Mouse (Mus musculus) cerebellum, postnatal 14 days (tissue): ENCODE measurements at regions not wholly inside any gene's neighbourhood (a gene's known extent, or its start where the extent isn't known, plus 50 kb on each side); places are given as distances from the start of the nearest gene placed in this dataset.

ENCODE experiments used
- DNase-seq, 2 experiments: peaks; one replicate each; pipeline ENCODE4 v3.0.0; 2021; ENCODE audit warnings: mixed read lengths in 2 of 2

DNA sequence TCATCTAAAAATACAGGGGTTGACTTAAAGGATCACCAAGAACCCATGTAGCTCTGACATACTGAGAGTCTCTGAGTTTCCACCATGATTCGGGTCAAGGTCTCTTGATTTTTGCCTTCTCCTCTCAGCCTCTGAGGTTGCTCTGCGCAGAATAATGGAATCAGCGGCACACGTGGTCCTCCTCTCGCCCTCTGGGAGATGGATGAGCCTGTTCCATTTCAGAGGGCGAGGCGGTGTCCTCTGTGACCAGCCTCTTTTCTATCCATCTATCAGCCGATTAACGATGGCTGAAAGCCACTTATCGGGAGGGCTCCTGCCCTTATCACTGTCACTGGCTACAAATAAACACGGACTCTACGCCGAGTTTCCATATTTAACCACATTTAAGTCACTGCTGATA, 124.6 kb upstream of the Pax6 start:
- DNase-seq = no peak

- DNase-seq = no peak
Observed at GRCm38 (mm10) chr2:105552092-105552491, 116.6 kb upstream of the Pax6 start.

DNA sequence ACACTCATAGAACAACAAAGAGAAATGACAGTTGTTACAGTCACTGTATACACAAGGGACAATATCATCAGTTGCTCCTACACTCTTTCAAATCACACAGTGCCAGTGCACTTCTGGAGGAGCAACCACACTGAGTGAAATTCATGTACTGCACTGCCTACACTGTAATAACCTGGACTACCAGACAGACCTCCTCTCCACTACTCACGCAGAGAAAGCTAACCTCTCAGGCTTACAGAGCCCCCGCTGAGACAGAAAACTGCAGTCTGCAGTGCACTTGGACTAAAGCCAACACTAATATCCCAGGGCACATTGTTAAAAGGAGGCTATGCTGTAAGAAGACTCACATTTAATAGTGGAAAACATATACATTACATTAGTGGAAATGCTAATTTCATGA, 81.9 kb upstream of the Pax6 start:
- DNase-seq = peak; percentile 16 to 26

- DNase-seq = no peak
Observed at GRCm38 (mm10) chr2:105594131-105594530, 74.6 kb upstream of the Pax6 start.

- peak; percentile 60 to 71 for DNase-seq
Observed at GRCm38 (mm10) chr2:105604553-105605116, 64.1 kb upstream of the Pax6 start.

GRCm38 (mm10) chr2:105607969-105608538, 60.6 kb upstream of the Pax6 start:
- peak; percentile 86 to 89 for DNase-seq

GRCm38 (mm10) chr2:105608756-105609155, 59.9 kb upstream of the Pax6 start:
- peak; percentile 61 for DNase-seq

GRCm38 (mm10) chr2:105611014-105611413, 57.7 kb upstream of the Pax6 start:
- DNase-seq = no peak

- DNase-seq = no peak
Observed at GRCm38 (mm10) chr2:105611651-105612050, 57.0 kb upstream of the Pax6 start.

GRCm38 (mm10) chr2:105612051-105612664, 56.5 kb upstream of the Pax6 start:
- peak in 1 of 2 experiments; percentile 10 for DNase-seq

DNA sequence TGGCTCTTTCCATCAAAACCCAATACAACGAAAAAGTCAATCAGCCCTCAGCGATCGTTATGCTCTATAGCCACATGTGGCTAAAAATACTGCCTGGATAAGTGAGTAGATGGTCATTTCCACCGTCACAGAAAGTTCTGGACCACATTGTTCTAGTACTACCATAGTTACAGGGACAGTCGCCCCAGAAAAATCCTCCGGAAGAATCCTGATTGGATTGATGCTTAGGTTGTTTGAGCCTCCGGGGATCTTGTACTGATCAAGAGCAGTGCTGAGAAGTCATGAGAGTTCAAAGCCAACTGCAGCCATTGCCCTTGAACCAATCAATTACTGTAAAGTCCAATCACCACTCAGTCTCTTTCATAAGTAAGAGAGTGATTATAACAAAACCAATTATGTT, 56.0 kb upstream of the Pax6 start:
- no peak for DNase-seq

DNA sequence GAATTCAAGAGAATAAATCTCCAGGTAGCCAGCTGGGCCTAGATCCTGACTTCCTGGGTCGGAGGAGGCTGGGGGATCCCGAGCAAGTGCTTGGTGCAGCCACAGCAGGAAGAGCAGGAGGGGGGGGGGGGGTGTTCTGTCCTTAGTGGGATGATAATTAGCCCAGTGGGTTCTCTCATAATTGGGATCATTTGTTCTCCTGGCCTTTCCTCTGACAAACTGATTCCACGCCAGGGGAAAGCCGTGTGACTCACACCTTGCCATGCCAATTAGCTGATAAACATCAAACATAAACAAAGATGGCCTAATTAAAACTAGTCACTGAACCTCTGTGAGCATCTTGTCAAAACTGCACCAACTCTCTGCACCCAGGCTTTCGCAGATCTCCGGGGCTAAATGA, 55.5 kb upstream of the Pax6 start:
- DNase-seq = no peak

DNA sequence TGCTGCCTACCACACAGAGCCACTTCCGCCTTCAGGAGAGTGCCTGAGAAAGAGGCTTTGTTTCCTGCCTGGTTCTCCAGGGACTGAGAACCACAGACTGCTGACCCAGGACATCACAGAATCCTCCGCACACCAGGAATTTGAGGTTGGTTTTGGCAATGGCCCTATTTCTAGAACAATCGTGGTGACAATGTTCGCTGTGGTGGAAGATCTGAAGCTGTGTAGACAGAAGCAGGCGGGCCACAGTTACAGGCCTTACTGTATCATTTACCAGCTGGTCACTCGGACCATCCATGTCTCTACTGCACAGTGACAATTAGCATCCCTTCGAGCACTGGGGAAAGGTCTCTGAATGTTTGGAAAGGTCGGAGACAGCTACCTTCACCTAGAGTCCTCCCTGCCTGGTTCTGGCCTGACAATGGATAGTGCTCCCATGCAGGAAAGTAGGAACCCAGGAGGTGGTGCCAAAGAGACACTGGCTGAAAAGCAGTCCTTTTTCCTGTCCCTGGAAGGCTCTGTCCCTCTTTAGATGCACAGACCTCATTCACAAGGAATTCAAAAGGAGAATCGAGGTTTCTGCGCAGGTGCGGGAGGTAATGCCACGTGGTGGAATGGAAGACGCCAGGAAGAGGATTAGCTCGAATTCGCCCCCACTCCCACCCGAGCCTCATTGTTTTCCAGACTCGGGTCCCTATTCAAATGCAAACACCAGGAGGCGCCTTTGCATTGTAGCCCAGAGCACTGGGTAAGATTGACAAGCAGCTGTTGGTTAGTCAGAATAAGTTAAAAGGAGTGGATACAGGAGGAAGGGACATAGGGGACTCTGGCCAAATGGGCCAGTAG, 52.6 kb upstream of the Pax6 start:
- DNase-seq = peak; percentile 75 to 82
